12 mouse cellular contexts compared by ENCODE assay signal in the genomic region with DNA sequence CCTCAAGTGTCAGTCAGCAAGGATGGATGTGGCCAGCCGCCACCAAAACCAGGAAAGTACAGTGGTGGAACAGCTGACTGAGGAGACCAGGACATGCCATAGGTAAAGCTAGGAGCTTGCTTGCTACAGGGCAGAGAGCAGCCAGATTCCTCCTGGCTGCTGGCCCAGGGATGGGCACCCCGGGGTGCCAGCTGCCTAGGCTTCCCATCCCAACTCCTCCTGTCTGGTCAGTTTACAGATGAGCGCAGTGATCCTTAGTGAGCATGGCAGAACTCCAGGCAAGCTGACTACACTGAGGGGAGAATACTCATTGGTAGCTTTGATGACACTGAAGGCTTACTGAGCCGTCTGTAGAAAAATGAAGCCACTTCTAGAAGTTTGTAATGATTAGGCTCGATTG. TPM values are rescaled to one million over a fixed set of nuclear protein-coding genes. Genes with fewer than 3 reads are reported as not detected.
A peak's percentile ranks its signal among the peaks of the same experiment; 100 is the strongest.
DNase-seq lines count a peak whose midpoint lies in the region; ATAC-seq and TF ChIP-seq lines count a peak whose summit lies in the region.
"Had no signal": no experiment of that assay in that cellular context is flagged by ENCODE, and none has a peak within 500 bp of the region (broad histone marks: within the 10 kb centered on the region; RNA-seq: fewer than 3 reads in every experiment).

No protein-coding gene starts in this region.

- no peak for TF ChIP-seq CTCF in bone marrow, adult 2 months (IDR thresholded peaks at IDR 0.05; ENCODE audit: control insufficient read depth, insufficient read depth, low read length)

- H3K9me3 ChIP-seq in heart, embryonic 12.5 days (replicated peaks) = no peaks in the 10 kb centered on the region
- H3K9me3 ChIP-seq in liver, embryonic 11.5 days (ENCODE audit: control insufficient read depth, low read length) = no peaks in the 10 kb centered on the region
- H3K9me3 ChIP-seq: G1E; limb, embryonic 13.5 days; midbrain, embryonic 12.5 days had no signal

- H3K9ac ChIP-seq in heart, embryonic 12.5 days = peak overlapping the region; percentile 73
- no peak overlapping the region for H3K9ac ChIP-seq in liver, embryonic 11.5 days (ENCODE audit: low read depth, low read length)
- H3K9ac ChIP-seq: limb, embryonic 13.5 days; midbrain, embryonic 12.5 days had no signal

- WGBS in heart, embryonic 12.5 days = 47% methylated on average over 5 of the region's 5 CpGs
- WGBS in liver, embryonic 11.5 days = 69% methylated on average over 5 of the region's 5 CpGs
- 50% methylated on average over 5 of the region's 5 CpGs for WGBS in bone marrow, adult 2 months

- intact Hi-C loops in heart, postnatal 14 days (cut with DNase I) = no loop called here
- intact Hi-C loops in left cerebral cortex, postnatal 14 days (cut with DNase I) = loop anchor here (5.0 kb wide), 1 partner anchor 37 kb away; no protein-coding TSS in a partner anchor

- H3K4me2 ChIP-seq in heart, embryonic 12.5 days = peak overlapping the region; percentile 73
- H3K4me2 ChIP-seq in liver, embryonic 11.5 days = peak overlapping the region; percentile 12; the same call in 1 of the 2 replicates
- H3K4me2 ChIP-seq: limb, embryonic 13.5 days; midbrain, embryonic 12.5 days had no signal

- H3K4me1 ChIP-seq in heart, embryonic 12.5 days (replicated peaks) = peaks cover 78% of the 10 kb centered on the region
- peaks cover 39% of the 10 kb centered on the region for H3K4me1 ChIP-seq in liver, embryonic 11.5 days (replicated peaks; ENCODE audit: control insufficient read depth, insufficient read depth, low read length)
- H3K4me1 ChIP-seq in bone marrow, adult 2 months (ENCODE audit: control insufficient read depth, insufficient read depth, low read length) = peaks cover 15% of the 10 kb centered on the region

- no peak for TF ChIP-seq POLR2A in bone marrow, adult 2 months (IDR thresholded peaks at IDR 0.05; ENCODE audit: borderline replicate concordance, control insufficient read depth, low read depth, low read length)

- H3K36me3 ChIP-seq in heart, embryonic 12.5 days = no peaks in the 10 kb centered on the region
- H3K36me3 ChIP-seq in liver, embryonic 11.5 days (ENCODE audit: control insufficient read depth, insufficient read depth, low read length) = no peaks in the 10 kb centered on the region
- H3K36me3 ChIP-seq: G1E; limb, embryonic 13.5 days had no signal

- no peak for ATAC-seq in heart, embryonic 12.5 days (ENCODE audit: insufficient number of reproducible peaks, low FRiP score)
- ATAC-seq in liver, embryonic 11.5 days (replicated peaks; ENCODE audit: low FRiP score) = no peak

- no peak for DNase-seq in heart, postnatal 14 days
- DNase-seq in liver, embryonic 11.5 days (ENCODE audit: low spot score) = no peak
- DNase-seq in liver = no peak
- peak; percentile 47 to 65 for DNase-seq in cerebellum, postnatal 25 days
- no peak for DNase-seq in left cerebral cortex, postnatal 14 days (ENCODE audit: low spot score in 2 of 2)
- no peak for DNase-seq in lung, postnatal 14 days
- DNase-seq: adrenal gland, adult 8-10 months had no signal

- H3K27ac ChIP-seq in heart, embryonic 12.5 days (ENCODE audit: poor library complexity, severe bottlenecking) = peak overlapping the region; percentile 98
- H3K27ac ChIP-seq in liver, embryonic 11.5 days (ENCODE audit: low read depth, low read length) = peak overlapping the region; percentile 4; the same call in 1 of the 2 replicates
- peak overlapping the region; percentile 56 for H3K27ac ChIP-seq in bone marrow, adult 2 months (ENCODE audit: control insufficient read depth, insufficient read depth, low read depth, low read length, poor library complexity)

- H3K27me3 ChIP-seq in heart, embryonic 12.5 days (replicated peaks) = no peaks in the 10 kb centered on the region
- no peaks in the 10 kb centered on the region for H3K27me3 ChIP-seq in liver, embryonic 11.5 days (replicated peaks; ENCODE audit: control insufficient read depth, insufficient read depth, low read length)
- H3K27me3 ChIP-seq: limb, embryonic 13.5 days; midbrain, embryonic 12.5 days had no signal

- H3K4me3 ChIP-seq in heart, embryonic 12.5 days = peak overlapping the region; percentile 51; the same call in 1 of the 2 replicates
- no peak overlapping the region for H3K4me3 ChIP-seq in liver, embryonic 11.5 days (ENCODE audit: low read depth, low read length)
- H3K4me3 ChIP-seq in bone marrow, adult 2 months (replicated peaks; ENCODE audit: control insufficient read depth, low read depth, low read length) = no peak overlapping the region
- H3K4me3 ChIP-seq: limb, embryonic 13.5 days; midbrain, embryonic 12.5 days had no signal

RNA-seq across cellular contexts. Expression of gene C1qtnf9, which starts 32.7 kb away (rescaled TPM):
- 0.20 TPM in 1 of 2 replicates, not detected in the other for polyA plus RNA-seq in heart, embryonic 12.5 days (2016; fragmentation: Nextera tagmentation; extraction: Ambion mirVana)
- total RNA-seq in heart, postnatal 14 days (2021) = 10 to 100 TPM; 42.8 to 43.8 TPM
- 0.09 and 0.19 TPM in 2 replicates for polyA plus RNA-seq in liver, embryonic 11.5 days (2014; fragmentation: Nextera tagmentation; extraction: Ambion mirVana)
- 0.68 TPM in 1 of 2 replicates, not detected in the other for polyA plus RNA-seq in bone marrow, adult 2 months (2011; ENCODE audit: insufficient read depth, insufficient read length, low replicate concordance, missing spikeins)
- total RNA-seq in left cerebral cortex, postnatal 14 days (2021) = under 1 TPM in 1 of 2 experiments, not detected in 1; 0.24 TPM
- polyA plus RNA-seq: G1E had no signal

RNA-seq across cellular contexts. Expression of gene Mipep, which starts 49.2 kb away (rescaled TPM):
- 29.5 and 31.4 TPM in 2 replicates for polyA plus RNA-seq in heart, embryonic 12.5 days (2016; fragmentation: Nextera tagmentation; extraction: Ambion mirVana)
- 10 to 100 TPM; 51.6 to 52.2 TPM for total RNA-seq in heart, postnatal 14 days (2021)
- 27.8 TPM in 2 replicates for polyA plus RNA-seq in liver, embryonic 11.5 days (2014; fragmentation: Nextera tagmentation; extraction: Ambion mirVana)
- 3.1 and 3.4 TPM in 2 replicates for polyA plus RNA-seq in bone marrow, adult 2 months (2011; ENCODE audit: insufficient read depth, insufficient read length, low replicate concordance, missing spikeins)
- total RNA-seq in left cerebral cortex, postnatal 14 days (2021) = 10 to 100 TPM; 23.7 to 24.9 TPM

Comparison
In these comparisons a context has a peak if more than half of its experiments do, and no peak if none do; other contexts are left out.
1. H3K27ac ChIP-seq: peak in every context shown above with its lines; median percentile 98 in heart, embryonic 12.5 days; 56 in bone marrow, adult 2 months; 4 in liver, embryonic 11.5 days.
2. DNase-seq: peak in cerebellum, postnatal 25 days (2 of 2); none in heart, postnatal 14 days (0 of 2), liver, embryonic 11.5 days (single experiment), liver (single experiment), left cerebral cortex, postnatal 14 days (0 of 2) and lung, postnatal 14 days (single experiment).